Mouse (Mus musculus): ENCODE data around the gene Flt3l.

- TF ChIP-seq CTCF (IDR thresholded peaks at IDR 0.05; ENCODE audit: low read depth, low read length), result peak; percentile 75
- TF ChIP-seq POLR2A (IDR thresholded peaks at IDR 0.05; ENCODE audit: extremely low read depth, insufficient read depth, low read length), result no peak
Observed at GRCm38 (mm10) chr7:45154993-45155514, 18.8 kb upstream of the Flt3l start.

Measured in liver, adult 2 months (tissue).